Mouse (Mus musculus) embryonic facial prominence, embryonic 12.5 days (tissue): ENCODE results near the gene Caskin1. TPM values are rescaled to one million over a fixed set of nuclear protein-coding genes. Genes with fewer than 3 reads are reported as not detected.
A peak's percentile ranks its signal among the peaks of the same experiment; 100 is the strongest.

Experiments
- ATAC-seq: fragments of 200-750 bp; cut with Nextera tagmentation; 2 replicates; pipeline ENCODE4 v1.8.0; 2017; ENCODE audit not compliant: insufficient number of reproducible peaks, insufficient read depth, low FRiP score, low TSS enrichment
- H3K27ac ChIP-seq: fragments of 300-500 bp; sonication (generic); 2 replicates; pipeline ENCODE4 v1.5.1; 2016; ENCODE audit warnings: mild to moderate bottlenecking
- H3K27me3 ChIP-seq: fragments of 300-500 bp; sonication (generic); 2 replicates; pipeline ENCODE4 v1.6.1; 2016; ENCODE audit warnings: mild to moderate bottlenecking, moderate library complexity
- H3K36me3 ChIP-seq: fragments of 300-500 bp; sonication (generic); 2 replicates; pipeline ENCODE4 v1.6.1; 2016; ENCODE audit warnings: mild to moderate bottlenecking
- H3K4me1 ChIP-seq: fragments of 300-500 bp; sonication (generic); 2 replicates; pipeline ENCODE4 v1.6.1; 2016
- H3K4me2 ChIP-seq: fragments of 300-500 bp; sonication (generic); replicated peaks from 2 replicates; pipeline ENCODE4 v1.6.1; 2016; ENCODE audit warnings: mild to moderate bottlenecking, moderate library complexity
- H3K4me3 ChIP-seq: fragments of 300-500 bp; sonication (generic); 2 replicates; pipeline ENCODE4 v1.5.1; 2016; ENCODE audit warnings: mild to moderate bottlenecking
- H3K9ac ChIP-seq: fragments of 300-500 bp; sonication (generic); 2 replicates; pipeline ENCODE4 v1.6.1; 2016; ENCODE audit warnings: mild to moderate bottlenecking, moderate library complexity
- H3K9me3 ChIP-seq: fragments of 300-500 bp; sonication (generic); 2 replicates; pipeline ENCODE4 v1.6.1; 2016; ENCODE audit warnings: mild to moderate bottlenecking, moderate library complexity
- WGBS: fragments of 180-500 bp; shearing (Covaris S2); methylation state at CpG from one replicate; pipeline ENCODE4 v1.1.7; 2016; 5-methylcytosine and 5-hydroxymethylcytosine counted together
- polyA plus RNA-seq: library from polyadenylated mRNA; unstranded; fragments of >200 nt; fragmentation: Nextera tagmentation; extraction: Ambion mirVana; gene quantifications from 2 replicates; pipeline ENCODE4 v1.2.1, GENCODE M21; 2016

The Caskin1 gene
- polyA plus RNA-seq, 1 experiment from 2014 or later: 7.5 TPM

DNA sequence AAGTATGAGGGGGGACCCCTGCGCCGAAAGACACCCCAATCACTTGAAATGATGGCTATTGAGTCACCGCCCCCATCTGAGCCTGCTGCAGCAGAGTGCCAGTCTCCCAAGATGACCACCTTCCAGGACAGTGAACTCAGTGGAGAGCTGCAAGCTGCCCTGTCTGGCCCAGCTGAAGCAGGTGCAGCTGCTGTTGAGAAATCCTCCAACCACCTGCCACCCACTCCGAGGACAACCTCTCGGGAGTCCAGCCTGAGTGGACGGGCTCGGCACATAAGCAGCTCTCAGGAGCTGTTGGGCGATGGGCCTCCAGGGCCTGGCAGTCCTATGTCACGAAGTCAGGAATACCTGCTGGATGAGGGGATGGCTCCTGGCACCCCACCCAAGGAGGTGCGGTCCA lies 15.7 kb downstream of the Caskin1 start:
- H3K27me3 ChIP-seq: peaks cover 7% of the 10 kb centered on the region; the same call in 1 of the 2 replicates
- H3K9me3 ChIP-seq: no peaks in the 10 kb centered on the region
- no peak overlapping the region for H3K4me2 ChIP-seq
- peaks cover 13% of the 10 kb centered on the region for H3K4me1 ChIP-seq
- no peak overlapping the region for H3K27ac ChIP-seq
- 89% methylated on average over 10 of the region's 10 CpGs for WGBS
- no peak for ATAC-seq
- no peak overlapping the region for H3K4me3 ChIP-seq
- no peak overlapping the region for H3K9ac ChIP-seq
- peaks cover 38% of the 10 kb centered on the region for H3K36me3 ChIP-seq

DNA sequence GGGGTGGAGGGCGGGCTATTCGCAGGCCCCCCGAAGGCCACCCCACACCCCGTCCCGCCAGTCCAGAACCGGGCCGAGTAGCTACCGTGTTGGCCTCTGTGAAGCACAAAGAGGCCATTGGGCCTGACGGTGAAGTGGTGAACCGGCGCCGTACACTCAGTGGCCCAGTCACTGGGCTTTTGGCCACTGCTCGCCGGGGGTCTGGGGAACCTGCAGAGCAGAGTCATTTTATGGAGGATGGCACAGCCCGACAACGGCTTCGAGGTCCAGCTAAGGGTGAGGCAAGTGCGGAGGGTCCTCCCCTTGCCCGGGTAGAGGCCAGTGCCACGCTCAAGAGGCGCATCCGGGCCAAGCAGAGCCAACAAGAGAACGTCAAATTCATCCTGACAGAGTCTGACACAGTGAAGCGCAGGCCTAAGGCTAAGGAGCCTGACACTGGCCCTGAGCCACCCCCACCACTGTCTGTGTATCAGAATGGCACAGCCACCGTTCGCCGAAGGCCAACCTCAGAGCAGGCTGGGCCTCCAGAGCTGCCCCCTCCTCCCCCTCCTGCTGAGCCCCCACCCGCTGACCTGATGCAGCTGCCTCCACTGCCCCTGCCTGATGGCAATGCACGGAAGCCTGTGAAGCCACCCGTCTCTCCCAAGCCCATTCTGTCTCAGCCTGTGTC lies 17.0 kb downstream of the Caskin1 start:
- Histone ChIP-seq H3K27me3 (peaks cover 7% of the 10 kb centered on the region; the same call in 1 of the 2 replicates), H3K4me2 (no peak overlapping the region), H3K4me1 (peaks cover 13% of the 10 kb centered on the region), H3K9ac (no peak overlapping the region), H3K27ac (no peak overlapping the region), H3K9me3 (no peaks in the 10 kb centered on the region), H3K4me3 (no peak overlapping the region), H3K36me3 (peaks cover 51% of the 10 kb centered on the region)
- ATAC-seq: no peak
- WGBS: 87% methylated on average over 30 of the region's 30 CpGs

GRCm38 (mm10) chr17:24506332-24507070 lies 18.1 kb downstream of the Caskin1 start:
- Histone ChIP-seq H3K27me3 (peaks cover 7% of the 10 kb centered on the region; the same call in 1 of the 2 replicates), H3K9me3 (no peaks in the 10 kb centered on the region), H3K36me3 (peaks cover 62% of the 10 kb centered on the region), H3K4me3 (0 out of 2 replicates have a peak overlapping the region, but pooled peaks have one; percentile 14), H3K4me2 (peak overlapping the region; percentile 40), H3K27ac (no peak overlapping the region), H3K9ac (peak overlapping the region; percentile 33), H3K4me1 (peaks cover 13% of the 10 kb centered on the region)
- no peak for ATAC-seq
- 24% methylated on average over 36 of the region's 36 CpGs for WGBS

- 46% methylated on average over 19 of the region's 19 CpGs for WGBS
- peak overlapping the region; percentile 40; the same call in 1 of the 2 replicates for H3K4me2 ChIP-seq
These were observed 18.8 kb downstream of the Caskin1 start for GRCm38 (mm10) chr17:24507129-24507664.

GRCm38 (mm10) chr17:24507806-24508460 lies 19.5 kb downstream of the Caskin1 start:
- H3K27ac ChIP-seq: no peak overlapping the region
- WGBS: 81% methylated on average over 12 of the region's 12 CpGs
- H3K9me3 ChIP-seq: no peaks in the 10 kb centered on the region
- peaks cover 70% of the 10 kb centered on the region for H3K36me3 ChIP-seq
- peaks cover 7% of the 10 kb centered on the region; the same call in 1 of the 2 replicates for H3K27me3 ChIP-seq
- ATAC-seq: no peak
- H3K4me2 ChIP-seq: no peak overlapping the region
- H3K4me1 ChIP-seq: peaks cover 13% of the 10 kb centered on the region
- no peak overlapping the region for H3K9ac ChIP-seq
- no peak overlapping the region for H3K4me3 ChIP-seq

More at GRCm38 (mm10) chr17:24507129-24507664, 18.8 kb downstream of the Caskin1 start:
- Histone ChIP-seq H3K4me3 (0 out of 2 replicates have a peak overlapping the region, but pooled peaks have one; percentile 14), H3K9me3 (no peaks in the 10 kb centered on the region), H3K9ac (no peak overlapping the region), H3K27ac (no peak overlapping the region), H3K27me3 (peaks cover 7% of the 10 kb centered on the region; the same call in 1 of the 2 replicates), H3K4me1 (peaks cover 13% of the 10 kb centered on the region), H3K36me3 (peaks cover 65% of the 10 kb centered on the region)
- no peak for ATAC-seq

DNA sequence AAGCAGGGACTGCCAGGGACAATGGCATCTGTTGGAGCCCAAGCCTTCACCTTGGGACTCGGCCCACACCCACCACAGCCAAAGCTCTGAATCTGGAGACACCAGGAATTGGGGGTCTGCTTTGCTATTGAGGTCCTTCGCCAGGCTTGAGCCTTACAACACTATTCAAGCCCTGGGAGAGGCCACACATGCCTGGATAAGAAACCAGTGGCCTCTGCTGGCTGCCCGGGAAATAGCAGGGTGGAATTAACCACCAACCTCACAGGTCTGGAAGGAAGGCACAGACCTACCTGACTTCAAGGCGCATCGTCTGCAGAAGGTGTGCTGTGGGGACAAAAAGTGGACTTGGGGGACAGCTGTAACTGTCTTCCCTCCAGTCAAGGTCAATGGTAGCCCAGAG lies 25.2 kb downstream of the Caskin1 start:
- ATAC-seq: no peak
- H3K4me3 ChIP-seq: 0 out of 2 replicates have a peak overlapping the region, but pooled peaks have one; percentile 9

GRCm38 (mm10) chr17:24514270-24515257 lies 26.2 kb downstream of the Caskin1 start:
- 86% methylated on average over 24 of the region's 24 CpGs for WGBS
- H3K27me3 ChIP-seq: no peaks in the 10 kb centered on the region
- H3K36me3 ChIP-seq: peaks cover 96% of the 10 kb centered on the region
- 0 out of 2 replicates have a peak overlapping the region, but pooled peaks have one; percentile 19 for H3K27ac ChIP-seq
- H3K4me3 ChIP-seq: 0 out of 2 replicates have a peak overlapping the region, but pooled peaks have one; percentile 9
- H3K9me3 ChIP-seq: no peaks in the 10 kb centered on the region
- no peak overlapping the region for H3K9ac ChIP-seq
- H3K4me1 ChIP-seq: no peaks in the 10 kb centered on the region
- H3K4me2 ChIP-seq: no peak overlapping the region
- no peak for ATAC-seq

More for the DNA sequence above, 25.2 kb downstream of the Caskin1 start:
- H3K36me3 ChIP-seq: peaks cover 96% of the 10 kb centered on the region
- no peaks in the 10 kb centered on the region for H3K9me3 ChIP-seq
- no peak overlapping the region for H3K27ac ChIP-seq
- 69% methylated on average over 5 of the region's 5 CpGs for WGBS
- H3K4me1 ChIP-seq: no peaks in the 10 kb centered on the region
- H3K4me2 ChIP-seq: no peak overlapping the region
- H3K9ac ChIP-seq: no peak overlapping the region
- H3K27me3 ChIP-seq: no peaks in the 10 kb centered on the region

DNA sequence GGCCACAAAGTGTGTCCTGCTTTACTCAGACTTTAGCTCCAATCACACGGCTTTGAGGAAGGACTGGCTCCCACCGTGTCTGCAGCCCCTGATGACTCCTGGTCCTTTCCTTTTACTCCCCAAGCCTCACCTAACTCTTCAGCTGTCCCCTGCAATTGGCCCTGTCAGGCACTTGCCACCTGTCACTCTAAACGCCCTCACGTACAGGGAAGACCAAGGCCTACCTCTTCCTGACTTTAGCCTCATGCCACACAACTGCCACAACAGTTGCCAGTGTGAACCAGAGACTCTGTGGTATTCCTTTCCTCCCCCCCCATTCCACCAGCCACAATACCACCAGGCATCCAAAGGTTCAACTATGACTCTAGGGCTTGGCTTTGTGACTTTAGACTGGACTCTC lies 32.0 kb downstream of the Caskin1 start:
- ATAC-seq: no peak
- H3K36me3 ChIP-seq: peaks cover 57% of the 10 kb centered on the region
- H3K4me1 ChIP-seq: no peaks in the 10 kb centered on the region
- H3K9ac ChIP-seq: no peak overlapping the region
- no peak overlapping the region for H3K4me3 ChIP-seq
- H3K27ac ChIP-seq: no peak overlapping the region; the same call in 1 of the 2 replicates
- no peak overlapping the region for H3K4me2 ChIP-seq
- no peaks in the 10 kb centered on the region for H3K27me3 ChIP-seq
- H3K9me3 ChIP-seq: no peaks in the 10 kb centered on the region
- 88% methylated on average over 4 of the region's 4 CpGs for WGBS

GRCm38 (mm10) chr17:24524734-24525133 lies 36.3 kb downstream of the Caskin1 start:
- 91% methylated on average over 2 of the region's 2 CpGs for WGBS
- no peak overlapping the region for H3K4me2 ChIP-seq
- H3K27me3 ChIP-seq: no peaks in the 10 kb centered on the region
- no peak for ATAC-seq
- no peak overlapping the region for H3K27ac ChIP-seq
- H3K9me3 ChIP-seq: no peaks in the 10 kb centered on the region
- peak overlapping the region; percentile 5; the same call in 1 of the 2 replicates for H3K9ac ChIP-seq
- no peak overlapping the region for H3K4me3 ChIP-seq
- H3K36me3 ChIP-seq: peaks cover 18% of the 10 kb centered on the region; the same call in 1 of the 2 replicates
- H3K4me1 ChIP-seq: peaks cover 20% of the 10 kb centered on the region

DNA sequence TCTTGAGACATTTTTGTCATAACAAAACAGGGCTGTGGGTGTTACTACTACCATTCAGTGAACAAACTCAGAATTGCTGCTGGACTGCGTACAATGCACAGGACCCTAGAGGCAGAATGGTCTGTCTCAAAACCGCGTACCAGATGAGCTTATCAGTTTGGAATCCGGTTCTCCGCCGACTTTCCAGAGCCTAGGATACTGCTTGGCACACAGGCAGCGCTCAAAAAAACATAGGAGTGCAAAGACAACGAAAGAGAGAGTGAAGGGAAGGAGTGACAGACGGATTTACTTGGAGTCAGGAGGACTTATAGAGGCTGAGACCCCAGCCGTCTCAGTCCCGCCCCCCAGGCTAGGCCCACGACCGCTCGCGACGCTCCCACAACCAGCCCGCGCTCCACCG lies 38.9 kb downstream of the Caskin1 start:
- H3K9ac ChIP-seq: peak overlapping the region; percentile 86
- WGBS: under 1% methylated on average over 19 of the region's 19 CpGs
- peak overlapping the region; percentile 60 for H3K4me2 ChIP-seq
- H3K27me3 ChIP-seq: no peaks in the 10 kb centered on the region
- no peaks in the 10 kb centered on the region for H3K9me3 ChIP-seq
- peak overlapping the region; percentile 79 for H3K4me3 ChIP-seq
- H3K4me1 ChIP-seq: peaks cover 38% of the 10 kb centered on the region
- no peak for ATAC-seq
- H3K27ac ChIP-seq: peak overlapping the region; percentile 83
- H3K36me3 ChIP-seq: peaks cover 18% of the 10 kb centered on the region; the same call in 1 of the 2 replicates
